Mouse (Mus musculus) CH12.LX (cell line): ENCODE results near the gene Fn1.

Source experiments
- BHLHE40 ChIP-seq: IDR thresholded peaks from 2 replicates; pipeline ENCODE4 v1.6.1; 2011; ENCODE audit warnings: mild to moderate bottlenecking, low read depth, low read length, improper control_type of control experiment
- CHD2 ChIP-seq: IDR thresholded peaks from 2 replicates; pipeline ENCODE4 v1.6.1; 2011; ENCODE audit warnings: low read length, improper control_type of control experiment
- CTCF ChIP-seq, 2 experiments: IDR thresholded peaks in 1 of 2; conservative IDR thresholded peaks in 1 of 2; 2 replicates each; pipeline ENCODE4 v1.5.1; 2011 to 2012; ENCODE audit warnings: low read depth in 2 of 2, low read length in 2 of 2, improper control_type of control experiment in 1 of 2, inconsistent platforms in 1 of 2, mild to moderate bottlenecking in 1 of 2, moderate library complexity in 1 of 2
- EP300 ChIP-seq: IDR thresholded peaks from 2 replicates; pipeline ENCODE4 v1.6.1; 2011; ENCODE audit warnings: low read length, improper control_type of control experiment
- MAFK ChIP-seq: IDR thresholded peaks from 2 replicates; pipeline ENCODE4 v1.6.1; 2011; ENCODE audit warnings: low read length, improper control_type of control experiment; ENCODE audit not compliant: insufficient replicate concordance
- MAX ChIP-seq: IDR thresholded peaks from 2 replicates; pipeline ENCODE4 v1.6.1; 2011; ENCODE audit warnings: low read length, improper control_type of control experiment
- MEF2A ChIP-seq: IDR thresholded peaks from 2 replicates; pipeline ENCODE4 v1.6.1; 2014; ENCODE audit warnings: low read depth, mild to moderate bottlenecking, inconsistent platforms, low read length, improper control_type of control experiment, borderline replicate concordance
- MXI1 ChIP-seq: IDR thresholded peaks from 2 replicates; pipeline ENCODE4 v1.6.1; 2011; ENCODE audit warnings: mild to moderate bottlenecking, low read depth, low read length, improper control_type of control experiment
- POLR2A ChIP-seq: IDR thresholded peaks from 2 replicates; pipeline ENCODE4 v1.6.1; 2011; ENCODE audit warnings: low read depth, mild to moderate bottlenecking, improper control_type of control experiment, low read length
- SMC3 ChIP-seq: IDR thresholded peaks from 2 replicates; pipeline ENCODE4 v1.6.1; 2011; ENCODE audit warnings: low read depth, low read length, improper control_type of control experiment
- USF1 ChIP-seq: IDR thresholded peaks from 2 replicates; pipeline ENCODE4 v1.6.1; 2014; ENCODE audit warnings: low read depth, mild to moderate bottlenecking, inconsistent platforms, low read length, improper control_type of control experiment
- ZC3H11A ChIP-seq: IDR thresholded peaks from 2 replicates; pipeline ENCODE4 v1.6.1; 2012; ENCODE audit warnings: low read depth, mild to moderate bottlenecking, inconsistent platforms, low read length, improper control_type of control experiment

GRCm38 (mm10) chr1:71556688-71557612 is 96.0 kb downstream of the Fn1 start, which contains the start of gene Atic:
- no peak for TF ChIP-seq EP300
- TF ChIP-seq USF1: peak; percentile 96
- no peak for TF ChIP-seq CTCF (conservative IDR thresholded peaks at IDR 0.05 in 1 of 2, IDR thresholded peaks at IDR 0.05 in 1 of 2; ENCODE audit: low read depth in 2 of 2, low read length in 2 of 2)
- peak; percentile 100 for TF ChIP-seq MXI1
- 0 out of 2 replicates have a peak, but pooled peaks have one; percentile 31 for TF ChIP-seq MEF2A
- TF ChIP-seq MAFK: no peak
- no peak for TF ChIP-seq SMC3
- TF ChIP-seq BHLHE40: peak; percentile 81
- peak; percentile 94 for TF ChIP-seq POLR2A
- peak; percentile 99 for TF ChIP-seq MAX
- no peak for TF ChIP-seq ZC3H11A
- TF ChIP-seq CHD2: peak; percentile 58; the same call in 1 of the 2 replicates
